ENCODE assay signal across 9 mouse cellular contexts in genomic region chr4:105328776-105329175, GRCm38 (mm10).
DNase-seq lines count a peak whose midpoint lies in the region; ATAC-seq and TF ChIP-seq lines count a peak whose summit lies in the region.
"Had no signal": no experiment of that assay in that cellular context is flagged by ENCODE, and none has a peak within 500 bp of the region (broad histone marks: within the 10 kb centered on the region; RNA-seq: fewer than 3 reads in every experiment).

No protein-coding gene starts in this region.

- no peak overlapping the region for H3K4me2 ChIP-seq in kidney, postnatal 0 days (ENCODE audit: low read length)
- H3K4me2 ChIP-seq: hindbrain, embryonic 15.5 days had no signal

- H3K4me1 ChIP-seq in kidney, postnatal 0 days (replicated peaks; ENCODE audit: insufficient read depth, low read length) = peaks cover 7% of the 10 kb centered on the region; the same call in 1 of the 2 replicates
- H3K4me1 ChIP-seq in midbrain, embryonic 10.5 days = peaks cover 5% of the 10 kb centered on the region
- H3K4me1 ChIP-seq: hindbrain, embryonic 15.5 days had no signal

- H3K27ac ChIP-seq in kidney, postnatal 0 days = 0 out of 2 replicates have a peak overlapping the region, but pooled peaks have one; percentile 47
- no peak overlapping the region for H3K27ac ChIP-seq in midbrain, embryonic 10.5 days (replicated peaks)
- H3K27ac ChIP-seq: hindbrain, embryonic 15.5 days had no signal

- H3K4me3 ChIP-seq in kidney, postnatal 0 days (replicated peaks; ENCODE audit: low read depth, low read length) = no peak overlapping the region
- no peak overlapping the region for H3K4me3 ChIP-seq in midbrain, embryonic 10.5 days
- H3K4me3 ChIP-seq: hindbrain, embryonic 15.5 days had no signal

- TF ChIP-seq CTCF in kidney, postnatal 0 days (IDR thresholded peaks at IDR 0.05; ENCODE audit: low read depth) = no peak

- no peak for ATAC-seq in kidney, postnatal 0 days (replicated peaks; ENCODE audit: low FRiP score, low read depth)
- ATAC-seq in megakaryocyte-erythroid progenitor cell, adult 5-6 weeks (replicated peaks; ENCODE audit: low FRiP score, low TSS enrichment, poor library complexity, severe bottlenecking) = no peak

- peak; percentile 62 for DNase-seq in NIH3T3 (ENCODE audit: low read depth)
- DNase-seq in adrenal gland, postnatal 25 days = peak; percentile 39
- DNase-seq in gastrocnemius, postnatal 25 days = peak; percentile 85
- DNase-seq in kidney, postnatal 0 days (ENCODE audit: low spot score) = no peak
- peak; percentile 61 for DNase-seq in ovary, adult 18-20 months (ENCODE audit: low spot score)
- DNase-seq in midbrain, embryonic 10.5 days (ENCODE audit: low spot score) = no peak
- DNase-seq in embryo, embryonic 10 days (ENCODE audit: low spot score) = no peak

- WGBS in kidney, postnatal 0 days = 50% methylated on average over 10 of the region's 10 CpGs
- 89% methylated on average over 10 of the region's 10 CpGs for WGBS in midbrain, embryonic 10.5 days

- H3K36me3 ChIP-seq in kidney, postnatal 0 days (ENCODE audit: insufficient read depth, low read length) = no peaks in the 10 kb centered on the region
- H3K36me3 ChIP-seq in midbrain, embryonic 10.5 days = no peaks in the 10 kb centered on the region
- H3K36me3 ChIP-seq: hindbrain, embryonic 15.5 days had no signal

- no peaks in the 10 kb centered on the region for H3K27me3 ChIP-seq in kidney, postnatal 0 days (ENCODE audit: insufficient read depth, low read length)
- no peaks in the 10 kb centered on the region for H3K27me3 ChIP-seq in midbrain, embryonic 10.5 days (ENCODE audit: low read depth, poor library complexity, severe bottlenecking)
- H3K27me3 ChIP-seq: hindbrain, embryonic 15.5 days had no signal

- H3K9me3 ChIP-seq in kidney, postnatal 0 days (replicated peaks; ENCODE audit: low read length) = no peaks in the 10 kb centered on the region
- H3K9me3 ChIP-seq in midbrain, embryonic 10.5 days (replicated peaks) = no peaks in the 10 kb centered on the region
- H3K9me3 ChIP-seq: hindbrain, embryonic 15.5 days had no signal

- H3K9ac ChIP-seq in kidney, postnatal 0 days (ENCODE audit: low read depth, low read length) = no peak overlapping the region
- H3K9ac ChIP-seq: hindbrain, embryonic 15.5 days had no signal

Comparison
In these comparisons a context has a peak if more than half of its experiments do, and no peak if none do; other contexts are left out.
1. DNase-seq: peak in NIH3T3 (single experiment), adrenal gland, postnatal 25 days (single experiment), gastrocnemius, postnatal 25 days (single experiment) and ovary, adult 18-20 months (single experiment); none in kidney, postnatal 0 days (single experiment), midbrain, embryonic 10.5 days (single experiment) and embryo, embryonic 10 days (single experiment).